Mouse (Mus musculus) hindbrain, embryonic 12.5 days (tissue): ENCODE data around the gene Wipi2. TPM values are rescaled to one million over a fixed set of nuclear protein-coding genes. Genes with fewer than 3 reads are reported as not detected.

Experiments
- ATAC-seq: fragments of 200-750 bp; cut with Nextera tagmentation; 2 replicates; pipeline ENCODE4 v1.8.0; 2017; ENCODE audit warnings: moderate TSS enrichment; ENCODE audit not compliant: low FRiP score
- H3K27ac ChIP-seq: fragments of 300-500 bp; sonication (generic); 2 replicates; pipeline ENCODE4 v1.5.1; 2016; ENCODE audit warnings: mild to moderate bottlenecking
- H3K27me3 ChIP-seq: fragments of 300-500 bp; sonication (generic); 2 replicates; pipeline ENCODE4 v1.6.1; 2016; ENCODE audit warnings: mild to moderate bottlenecking
- H3K36me3 ChIP-seq: fragments of 300-500 bp; sonication (generic); 2 replicates; pipeline ENCODE4 v1.6.1; 2016; ENCODE audit warnings: mild to moderate bottlenecking
- H3K4me1 ChIP-seq: fragments of 300-500 bp; sonication (generic); 2 replicates; pipeline ENCODE4 v1.6.1; 2016
- H3K4me2 ChIP-seq: fragments of 300-500 bp; sonication (generic); replicated peaks from 2 replicates; pipeline ENCODE4 v1.6.1; 2016; ENCODE audit warnings: mild to moderate bottlenecking
- H3K4me3 ChIP-seq: fragments of 300-500 bp; sonication (generic); 2 replicates; pipeline ENCODE4 v1.5.1; 2016; ENCODE audit warnings: mild to moderate bottlenecking
- H3K9ac ChIP-seq: fragments of 300-500 bp; sonication (generic); 2 replicates; pipeline ENCODE4 v1.6.1; 2016; ENCODE audit warnings: mild to moderate bottlenecking, moderate library complexity
- H3K9me3 ChIP-seq: fragments of 300-500 bp; sonication (generic); replicated peaks from 2 replicates; pipeline ENCODE4 v1.6.1; 2016; ENCODE audit warnings: mild to moderate bottlenecking
- WGBS: fragments of 180-500 bp; shearing (Covaris S2); methylation state at CpG from one replicate; pipeline ENCODE4 v1.1.7; 2016; 5-methylcytosine and 5-hydroxymethylcytosine counted together
- polyA plus RNA-seq: library from polyadenylated mRNA; unstranded; fragments of >200 nt; fragmentation: Nextera tagmentation; extraction: Ambion mirVana; gene quantifications from 2 replicates; pipeline ENCODE4 v1.2.1, GENCODE M21; 2016

Wipi2 gene
- polyA plus RNA-seq: 63.8 and 64.8 TPM in 2 replicates

DNA sequence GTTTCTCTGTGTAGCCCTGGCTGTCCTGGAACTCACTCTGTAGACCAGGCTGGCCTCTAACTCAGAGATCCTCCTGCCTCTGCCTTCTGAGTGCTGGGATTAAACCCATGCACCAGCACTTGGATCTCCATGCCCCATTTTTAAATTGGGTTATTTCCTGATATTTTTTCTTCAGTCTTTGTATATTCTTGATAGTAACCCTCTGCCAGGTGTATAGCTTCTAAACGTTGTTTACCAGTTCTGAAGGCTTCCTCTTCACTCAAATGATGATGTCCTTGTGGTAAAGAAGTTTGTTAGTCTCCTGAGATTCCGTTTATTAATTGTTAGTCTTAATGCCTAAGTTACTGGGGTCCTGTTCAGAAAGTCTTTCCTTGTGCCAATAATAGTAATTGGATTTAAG, at the start of gene Wipi2:
Gene Wipi2 (plus strand): TSS at position 301 of the 400 bp plus-strand sequence.
- Histone ChIP-seq H3K9me3 (no peaks in the 10 kb centered on the region), H3K9ac (peak within 1 kb of the TSS; percentile 95), H3K27me3 (no peaks in the 10 kb centered on the region; the same call in 1 of the 2 replicates), H3K4me1 (peaks cover 19% of the 10 kb centered on the region), H3K27ac (no peak within 1 kb of the TSS), H3K4me3 (peak within 1 kb of the TSS; percentile 96), H3K4me2 (peak within 1 kb of the TSS; percentile 94), H3K36me3 (no peaks in the 10 kb centered on the region)
- WGBS: 91% methylated on average over 2 of the region's 2 CpGs
- ATAC-seq: no peak

DNA sequence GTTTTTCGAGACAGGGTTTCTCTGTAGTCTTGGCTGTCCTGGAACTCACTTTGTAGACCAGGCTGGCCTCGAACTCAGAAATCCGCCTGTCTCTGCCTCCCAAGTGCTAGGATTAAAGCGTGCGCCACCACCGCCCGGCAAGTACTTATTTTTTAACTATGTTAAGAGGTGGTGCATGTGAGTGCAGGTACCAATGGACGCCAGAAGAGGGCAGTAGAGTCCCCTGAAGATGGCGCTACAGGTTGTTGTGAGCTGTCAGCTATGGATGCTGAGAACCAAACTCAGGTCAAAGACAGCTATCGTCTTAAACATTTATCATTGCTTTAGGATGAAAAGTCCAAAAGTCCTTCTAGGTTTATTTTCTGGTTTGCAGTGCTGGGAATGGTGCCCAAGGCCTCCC, 49.3 kb upstream of the Wipi2 start:
- Histone ChIP-seq H3K4me1 (peaks cover 4% of the 10 kb centered on the region), H3K4me2 (no peak overlapping the region), H3K9ac (no peak overlapping the region), H3K27ac (no peak overlapping the region), H3K36me3 (no peaks in the 10 kb centered on the region), H3K4me3 (no peak overlapping the region), H3K27me3 (no peaks in the 10 kb centered on the region), H3K9me3 (no peaks in the 10 kb centered on the region)
- ATAC-seq: no peak
- WGBS: 88% methylated on average over 10 of the region's 10 CpGs

DNA sequence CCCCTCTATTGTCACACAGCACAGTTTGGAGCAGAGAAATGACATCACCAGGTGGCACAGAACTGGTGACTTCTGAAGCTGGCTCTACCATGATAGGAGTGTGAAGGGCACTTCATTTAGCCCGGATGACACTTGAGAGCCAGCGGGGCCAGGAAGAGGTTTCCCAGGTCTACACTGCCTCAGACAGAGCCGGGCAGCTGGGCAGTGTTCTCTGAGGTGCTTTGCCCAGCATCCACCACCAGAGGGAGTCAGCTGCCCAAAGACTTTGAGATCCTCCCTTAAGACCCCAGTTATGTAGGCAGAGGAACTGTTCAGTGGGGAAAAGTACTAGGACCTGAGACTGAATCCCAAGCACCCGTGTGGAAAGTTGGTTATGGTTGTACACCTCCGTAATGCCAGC, 46.0 kb upstream of the Wipi2 start:
- no peak overlapping the region for H3K27ac ChIP-seq
- H3K9ac ChIP-seq: no peak overlapping the region
- H3K36me3 ChIP-seq: no peaks in the 10 kb centered on the region
- peaks cover 13% of the 10 kb centered on the region for H3K4me1 ChIP-seq
- no peak overlapping the region for H3K4me2 ChIP-seq
- H3K4me3 ChIP-seq: no peak overlapping the region
- no peaks in the 10 kb centered on the region for H3K27me3 ChIP-seq
- WGBS: 9% methylated on average over 5 of the region's 5 CpGs
- no peaks in the 10 kb centered on the region for H3K9me3 ChIP-seq
- 0 out of 2 replicates have a peak, but pooled peaks have one; percentile 53 for ATAC-seq

DNA sequence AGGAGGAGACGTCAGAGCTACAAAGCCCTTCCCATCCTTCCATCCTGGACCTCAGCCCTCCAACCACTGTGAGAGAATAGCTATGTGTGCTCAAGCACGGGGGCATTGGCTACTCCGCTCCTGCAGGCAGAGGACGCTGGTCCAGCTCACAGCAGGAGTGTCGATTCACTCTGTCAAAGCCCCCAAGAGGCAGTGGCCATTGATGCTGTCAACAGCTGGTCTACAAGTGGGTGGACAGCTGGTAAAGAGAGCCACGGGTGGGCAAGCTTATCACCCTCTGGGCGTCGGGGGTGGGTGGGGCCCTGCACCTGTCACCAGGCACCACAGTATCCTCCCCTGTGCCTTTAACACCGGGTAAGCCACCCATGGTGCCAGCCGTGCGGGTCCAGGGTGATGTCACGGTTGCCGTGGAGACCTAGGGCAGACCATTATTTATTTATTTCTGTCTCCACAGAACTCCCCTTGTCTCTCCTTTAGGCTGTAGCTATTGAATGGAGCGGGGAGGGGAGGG, 43.8 kb upstream of the Wipi2 start:
- Histone ChIP-seq H3K27me3 (no peaks in the 10 kb centered on the region), H3K27ac (peak overlapping the region; percentile 66), H3K4me2 (no peak overlapping the region), H3K4me3 (no peak overlapping the region), H3K4me1 (peaks cover 13% of the 10 kb centered on the region), H3K36me3 (no peaks in the 10 kb centered on the region), H3K9ac (no peak overlapping the region), H3K9me3 (no peaks in the 10 kb centered on the region)
- WGBS: 27% methylated on average over 14 of the region's 14 CpGs
- peak; percentile 92 for ATAC-seq

DNA sequence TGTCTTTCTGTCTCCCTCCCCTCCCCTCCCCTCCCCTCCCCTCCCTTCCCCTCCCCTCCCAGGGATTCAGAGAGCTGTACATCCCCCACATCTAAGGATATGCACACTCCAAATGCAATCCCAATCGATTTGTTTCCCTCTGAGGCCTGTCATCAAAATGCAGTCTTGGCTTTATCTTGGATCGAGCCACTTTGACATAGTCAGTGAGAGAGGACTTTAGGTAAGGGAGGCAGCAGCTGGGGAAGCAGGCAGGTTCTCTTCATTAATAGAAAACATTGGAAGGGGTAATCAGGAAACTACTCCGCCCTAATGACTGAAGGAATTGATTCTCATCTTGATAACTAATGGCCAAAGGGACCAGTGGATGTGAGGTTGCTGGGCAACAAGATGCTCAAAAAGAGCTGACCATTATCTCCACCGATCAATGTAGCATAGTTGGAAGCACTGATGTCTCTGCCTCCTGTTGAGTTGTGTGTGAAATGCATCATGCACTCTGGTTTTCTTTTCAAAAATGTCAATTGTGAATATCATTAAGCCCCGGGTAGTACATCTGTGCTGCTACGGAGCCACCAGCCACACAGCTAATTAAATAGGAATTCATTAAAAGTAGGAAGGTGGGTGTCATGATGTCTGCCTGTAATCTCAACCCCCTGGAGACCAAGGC, 36.4 kb upstream of the Wipi2 start:
- no peak overlapping the region for H3K4me3 ChIP-seq
- H3K27me3 ChIP-seq: no peaks in the 10 kb centered on the region
- no peak overlapping the region for H3K4me2 ChIP-seq
- H3K36me3 ChIP-seq: no peaks in the 10 kb centered on the region
- H3K4me1 ChIP-seq: peaks cover 17% of the 10 kb centered on the region
- H3K27ac ChIP-seq: peak overlapping the region; percentile 81
- ATAC-seq: peak; percentile 57
- WGBS: 55% methylated on average over 6 of the region's 6 CpGs
- no peaks in the 10 kb centered on the region for H3K9me3 ChIP-seq
- no peak overlapping the region for H3K9ac ChIP-seq

DNA sequence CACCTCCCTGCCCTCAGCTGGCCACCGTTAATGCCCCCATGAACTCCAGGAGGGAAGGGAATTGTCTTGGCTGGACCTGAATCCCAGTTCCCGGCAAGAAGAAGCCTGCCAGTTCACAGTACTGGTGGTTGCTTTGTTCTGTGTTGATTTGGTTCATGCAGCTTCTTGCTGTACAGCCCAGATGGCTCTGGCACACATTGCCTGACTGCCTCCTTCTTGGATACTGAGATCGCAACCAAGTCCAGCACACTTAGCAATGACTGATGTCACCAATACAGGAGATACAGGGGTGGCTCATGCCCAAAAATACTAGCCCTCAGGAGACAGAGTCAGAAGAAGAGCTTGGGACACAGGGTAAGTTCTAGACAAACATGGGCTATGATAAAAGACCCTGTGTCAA, 31.8 kb upstream of the Wipi2 start:
- H3K36me3 ChIP-seq: no peaks in the 10 kb centered on the region
- H3K4me1 ChIP-seq: peaks cover 4% of the 10 kb centered on the region; the same call in 1 of the 2 replicates
- WGBS: 83% methylated on average over 3 of the region's 3 CpGs
- H3K27ac ChIP-seq: no peak overlapping the region
- no peak overlapping the region for H3K4me3 ChIP-seq
- no peaks in the 10 kb centered on the region for H3K9me3 ChIP-seq
- H3K9ac ChIP-seq: no peak overlapping the region
- H3K4me2 ChIP-seq: no peak overlapping the region
- ATAC-seq: no peak
- H3K27me3 ChIP-seq: no peaks in the 10 kb centered on the region

DNA sequence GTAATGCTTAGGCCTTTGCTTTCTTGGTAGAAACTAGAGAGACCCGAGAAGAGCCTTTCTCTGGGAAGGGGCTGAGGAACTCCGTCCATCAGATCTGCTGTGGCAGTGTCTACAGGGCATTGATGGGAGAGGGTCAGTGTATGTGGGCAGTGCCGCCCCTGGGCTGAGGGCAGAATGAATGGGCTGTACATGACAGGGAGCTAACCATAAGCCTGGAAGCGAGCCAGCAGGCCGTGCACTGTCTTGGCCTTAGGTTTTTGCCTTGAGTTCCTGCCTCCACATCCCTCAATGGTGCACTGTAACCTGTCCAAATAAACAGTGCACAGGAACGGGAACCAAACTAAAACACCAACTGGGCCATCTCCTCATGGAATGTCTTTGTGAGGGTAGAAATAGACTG, 30.8 kb upstream of the Wipi2 start:
- Histone ChIP-seq H3K27ac (no peak overlapping the region), H3K9ac (no peak overlapping the region), H3K4me1 (peaks cover 4% of the 10 kb centered on the region; the same call in 1 of the 2 replicates), H3K4me2 (no peak overlapping the region), H3K36me3 (no peaks in the 10 kb centered on the region), H3K4me3 (no peak overlapping the region), H3K9me3 (no peaks in the 10 kb centered on the region), H3K27me3 (no peaks in the 10 kb centered on the region)
- WGBS: 86% methylated on average over 6 of the region's 6 CpGs
- no peak for ATAC-seq

DNA sequence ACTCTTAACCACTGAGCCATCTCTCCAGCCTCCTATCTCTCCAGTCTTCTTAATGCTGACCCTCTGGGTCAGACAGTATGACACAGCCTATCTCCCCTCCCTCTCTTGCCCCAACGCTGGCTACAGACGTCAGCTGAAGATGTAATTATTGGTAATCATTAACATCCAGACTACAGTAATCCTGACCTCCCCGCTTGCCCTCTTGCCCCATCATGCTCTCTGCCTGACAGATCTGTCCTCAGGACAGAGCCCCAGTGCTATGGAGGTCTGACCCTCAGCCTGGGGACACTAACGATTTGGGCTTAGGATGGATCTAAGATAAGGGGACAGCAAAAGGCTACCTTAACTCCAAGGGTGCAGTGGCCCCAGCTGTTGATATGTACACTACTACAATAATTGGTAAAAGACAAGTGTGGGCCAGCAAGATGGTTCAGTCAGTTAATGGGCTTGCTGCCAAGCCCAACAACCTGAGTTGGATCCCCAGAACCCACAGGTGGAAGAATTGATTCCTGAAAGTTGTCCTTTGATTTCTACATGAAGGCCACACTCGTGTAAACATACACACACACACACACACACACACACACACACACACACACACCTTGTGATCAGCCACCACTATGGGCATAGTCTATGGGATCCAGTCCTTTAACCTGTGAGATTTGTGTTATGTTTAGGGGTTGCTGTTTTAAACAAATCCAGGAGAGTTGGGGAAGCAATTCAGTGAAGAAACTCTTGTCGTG, 29.7 kb upstream of the Wipi2 start:
- Histone ChIP-seq H3K9ac (no peak overlapping the region), H3K4me2 (no peak overlapping the region), H3K27ac (no peak overlapping the region), H3K36me3 (no peaks in the 10 kb centered on the region), H3K9me3 (no peaks in the 10 kb centered on the region), H3K4me3 (no peak overlapping the region), H3K4me1 (peaks cover 6% of the 10 kb centered on the region), H3K27me3 (no peaks in the 10 kb centered on the region)
- no peak for ATAC-seq
- 75% methylated on average over 6 of the region's 6 CpGs for WGBS

DNA sequence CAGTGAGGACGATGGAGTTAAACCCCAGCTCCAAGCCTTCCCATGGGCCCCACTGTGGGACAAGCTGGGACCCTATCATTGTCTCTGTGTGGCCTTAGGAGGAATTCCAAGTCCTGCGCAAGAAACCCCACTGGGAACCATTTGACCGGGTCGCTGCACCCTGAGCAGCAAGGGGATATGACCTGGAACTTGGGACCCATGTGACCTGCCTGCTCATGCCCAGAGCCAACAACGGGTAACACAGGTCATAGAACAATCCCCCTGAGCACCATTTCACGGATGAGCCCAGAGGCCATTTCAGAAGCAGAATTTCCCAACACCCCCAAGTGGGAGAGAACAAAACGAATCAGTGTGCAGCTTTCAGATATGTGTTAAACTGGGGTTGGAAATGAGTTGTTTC, 23.1 kb upstream of the Wipi2 start:
- no peak overlapping the region for H3K4me2 ChIP-seq
- H3K9me3 ChIP-seq: no peaks in the 10 kb centered on the region
- H3K4me1 ChIP-seq: peaks cover 16% of the 10 kb centered on the region
- no peaks in the 10 kb centered on the region for H3K36me3 ChIP-seq
- WGBS: 71% methylated on average over 7 of the region's 7 CpGs
- H3K27me3 ChIP-seq: peaks cover 14% of the 10 kb centered on the region; the same call in 1 of the 2 replicates
- H3K27ac ChIP-seq: no peak overlapping the region
- no peak overlapping the region for H3K4me3 ChIP-seq
- no peak overlapping the region for H3K9ac ChIP-seq
- no peak for ATAC-seq

DNA sequence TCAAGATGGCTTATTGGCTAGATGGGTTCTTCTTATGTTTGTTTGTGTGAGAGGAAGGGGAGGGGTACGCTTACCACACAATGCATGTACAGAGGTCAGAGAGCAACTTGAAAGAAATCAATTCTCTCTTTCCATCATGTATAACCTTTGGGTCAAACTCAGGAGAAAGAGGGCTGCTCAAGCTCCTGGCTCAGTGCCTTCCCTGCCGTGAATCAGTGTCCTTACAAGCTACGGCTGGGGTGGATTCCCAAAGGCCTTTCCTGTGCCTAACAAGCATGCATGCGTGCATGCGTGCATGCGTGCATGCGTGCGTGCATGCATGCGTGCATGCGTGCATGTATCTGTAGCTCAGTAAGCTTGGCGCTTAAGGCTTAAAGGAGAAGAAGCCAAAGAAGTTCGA, 22.2 kb upstream of the Wipi2 start:
- H3K4me3 ChIP-seq: no peak overlapping the region
- no peak overlapping the region for H3K9ac ChIP-seq
- no peak overlapping the region for H3K27ac ChIP-seq
- peaks cover 16% of the 10 kb centered on the region for H3K4me1 ChIP-seq
- no peak for ATAC-seq
- peaks cover 14% of the 10 kb centered on the region; the same call in 1 of the 2 replicates for H3K27me3 ChIP-seq
- H3K4me2 ChIP-seq: no peak overlapping the region
- 86% methylated on average over 12 of the region's 12 CpGs for WGBS
- no peaks in the 10 kb centered on the region for H3K9me3 ChIP-seq
- H3K36me3 ChIP-seq: no peaks in the 10 kb centered on the region

DNA sequence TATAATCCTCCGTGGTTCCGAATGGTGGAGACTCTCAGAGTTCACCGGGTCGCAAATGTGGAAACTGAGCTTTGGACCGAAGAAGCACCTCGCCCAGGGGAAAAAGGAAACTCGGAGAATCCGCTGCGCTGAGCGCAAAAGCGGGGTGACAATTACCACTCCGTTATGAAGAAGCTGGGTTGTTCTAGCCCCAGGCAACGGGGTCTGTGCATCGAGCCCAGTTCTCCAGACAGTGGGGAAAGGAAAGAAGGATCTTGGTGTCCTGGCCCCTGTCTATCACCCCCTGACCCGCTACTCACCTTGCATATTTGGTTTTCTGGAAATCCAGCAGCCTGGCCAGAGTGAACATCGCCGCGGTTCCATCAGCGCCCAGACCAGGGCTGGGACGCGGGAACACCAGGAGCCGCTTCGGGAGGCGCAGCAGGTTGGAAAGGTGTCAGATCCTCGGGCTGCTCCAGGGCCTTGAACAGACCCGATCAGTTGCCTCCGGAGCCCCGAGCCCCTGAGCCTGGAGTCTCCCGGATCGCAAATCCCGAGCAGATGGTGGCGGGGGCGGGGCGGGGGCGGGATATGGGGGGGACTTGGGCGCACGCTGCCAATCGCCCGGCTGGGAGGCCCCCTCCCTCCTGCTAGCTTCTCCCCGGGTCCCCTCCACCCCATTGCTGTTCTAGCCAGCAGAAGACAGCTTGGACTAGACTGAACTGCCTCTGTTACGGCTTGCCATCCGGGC, 19.1 kb upstream of the Wipi2 start, which contains the start of gene Mmd2:
Gene Mmd2 (minus strand): TSS at position 542 of the 730 bp plus-strand sequence.
- Histone ChIP-seq H3K4me2 (peak within 1 kb of the TSS; percentile 70), H3K27me3 (peaks cover 14% of the 10 kb centered on the region; the same call in 1 of the 2 replicates), H3K36me3 (no peaks in the 10 kb centered on the region), H3K27ac (no peak within 1 kb of the TSS), H3K9me3 (no peaks in the 10 kb centered on the region), H3K4me1 (peaks cover 13% of the 10 kb centered on the region), H3K4me3 (peak within 1 kb of the TSS; percentile 39), H3K9ac (peak within 1 kb of the TSS; percentile 62)
- peak; percentile 76 for ATAC-seq
- WGBS: 3% methylated on average over 42 of the region's 42 CpGs

DNA sequence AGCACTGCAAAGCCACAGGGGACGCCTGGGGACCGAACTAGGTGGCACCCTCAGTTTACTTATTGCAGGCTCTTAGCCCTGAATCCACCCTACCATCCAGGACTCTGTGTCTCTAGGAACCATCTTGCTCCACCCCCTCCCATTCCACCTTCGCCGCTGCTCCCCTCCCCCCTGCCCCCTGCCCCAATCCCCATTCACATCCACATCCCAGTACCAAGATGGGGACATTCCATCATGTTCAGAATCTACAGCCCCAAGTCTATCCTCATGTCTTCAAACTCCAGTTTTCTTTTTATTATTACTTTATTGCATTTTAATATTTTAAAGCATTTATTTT, 18.5 kb upstream of the Wipi2 start:
- WGBS: 3% methylated on average over 4 of the region's 4 CpGs
- H3K9me3 ChIP-seq: no peaks in the 10 kb centered on the region
- ATAC-seq: no peak
- peak overlapping the region; percentile 39 for H3K4me3 ChIP-seq
- peaks cover 14% of the 10 kb centered on the region; the same call in 1 of the 2 replicates for H3K27me3 ChIP-seq
- peaks cover 13% of the 10 kb centered on the region for H3K4me1 ChIP-seq
- H3K27ac ChIP-seq: no peak overlapping the region
- H3K9ac ChIP-seq: peak overlapping the region; percentile 62
- peak overlapping the region; percentile 70 for H3K4me2 ChIP-seq
- H3K36me3 ChIP-seq: no peaks in the 10 kb centered on the region
